Mouse (Mus musculus) liver, postnatal 0 days (tissue): ENCODE measurements around the gene Vwa5b1. TPM values are rescaled to one million over a fixed set of nuclear protein-coding genes. Genes with fewer than 3 reads are reported as not detected.

ENCODE experiments used
- ATAC-seq: fragments of 200-750 bp; cut with Nextera tagmentation; 2 replicates; pipeline ENCODE4 v1.8.0; 2017; ENCODE audit warnings: mild to moderate bottlenecking, moderate library complexity
- DNase-seq: peaks from one replicate; pipeline ENCODE4 v3.0.0-alpha.2; 2016
- H3K27ac ChIP-seq: fragments of 300-500 bp; sonication (generic); 2 replicates; pipeline ENCODE4 v1.5.1; 2014; ENCODE audit warnings: antibody characterized with exemption, moderate library complexity, mild to moderate bottlenecking, low read depth
- H3K27me3 ChIP-seq: fragments of 300-500 bp; sonication (generic); 2 replicates; pipeline ENCODE4 v1.6.1; 2014; ENCODE audit warnings: low read length, control low read depth, mixed read lengths; ENCODE audit not compliant: insufficient read depth
- H3K36me3 ChIP-seq: fragments of 300-500 bp; sonication (generic); replicated peaks from 2 replicates; pipeline ENCODE4 v1.6.1; 2014; ENCODE audit warnings: mild to moderate bottlenecking, control low read depth, low read length, moderate library complexity, mixed read lengths; ENCODE audit not compliant: insufficient read depth
- H3K4me1 ChIP-seq: fragments of 300-500 bp; sonication (generic); 2 replicates; pipeline ENCODE4 v1.6.1; 2014; ENCODE audit warnings: antibody characterized with exemption, mild to moderate bottlenecking, control low read depth; ENCODE audit not compliant: insufficient read depth
- H3K4me2 ChIP-seq: fragments of 300-500 bp; sonication (generic); 2 replicates; pipeline ENCODE4 v1.6.1; 2014; ENCODE audit warnings: low read depth, mild to moderate bottlenecking, low read length, moderate library complexity, mixed read lengths
- H3K4me3 ChIP-seq: fragments of 300-500 bp; sonication (generic); 2 replicates; pipeline ENCODE4 v1.5.1; 2014; ENCODE audit warnings: low read depth, low read length
- H3K9ac ChIP-seq: fragments of 300-500 bp; sonication (generic); replicated peaks from 2 replicates; pipeline ENCODE4 v1.6.1; 2014; ENCODE audit warnings: mild to moderate bottlenecking, moderate library complexity
- H3K9me3 ChIP-seq: fragments of 300-500 bp; sonication (generic); 2 replicates; pipeline ENCODE4 v1.6.1; 2016; ENCODE audit warnings: mild to moderate bottlenecking, control low read depth, low read length, mixed read lengths
- CTCF ChIP-seq: sonication (generic); IDR thresholded peaks from 2 replicates; pipeline ENCODE4 v1.5.1; 2016; ENCODE audit warnings: antibody characterized with exemption, low read depth
- EP300 ChIP-seq: IDR thresholded peaks from 2 replicates; pipeline ENCODE4 v1.6.1; 2016; ENCODE audit warnings: antibody characterized with exemption, low read depth, mild to moderate bottlenecking
- WGBS: fragments of 180-500 bp; shearing (Covaris S2); extraction: QIAGEN DNeasy Blood & Tissue Kit; methylation state at CpG from one replicate; pipeline ENCODE4 v1.1.7; 2014; ENCODE audit not compliant: insufficient replicate concordance; 5-methylcytosine and 5-hydroxymethylcytosine counted together
- polyA plus RNA-seq: library from polyadenylated mRNA; unstranded; fragments of >200 nt; fragmentation: Nextera tagmentation; extraction: Ambion mirVana; gene quantifications from 2 replicates; pipeline ENCODE4 v1.2.1, GENCODE M21; 2015

Vwa5b1 gene
- polyA plus RNA-seq, 1 experiment from 2014 or later: not detected

DNA sequence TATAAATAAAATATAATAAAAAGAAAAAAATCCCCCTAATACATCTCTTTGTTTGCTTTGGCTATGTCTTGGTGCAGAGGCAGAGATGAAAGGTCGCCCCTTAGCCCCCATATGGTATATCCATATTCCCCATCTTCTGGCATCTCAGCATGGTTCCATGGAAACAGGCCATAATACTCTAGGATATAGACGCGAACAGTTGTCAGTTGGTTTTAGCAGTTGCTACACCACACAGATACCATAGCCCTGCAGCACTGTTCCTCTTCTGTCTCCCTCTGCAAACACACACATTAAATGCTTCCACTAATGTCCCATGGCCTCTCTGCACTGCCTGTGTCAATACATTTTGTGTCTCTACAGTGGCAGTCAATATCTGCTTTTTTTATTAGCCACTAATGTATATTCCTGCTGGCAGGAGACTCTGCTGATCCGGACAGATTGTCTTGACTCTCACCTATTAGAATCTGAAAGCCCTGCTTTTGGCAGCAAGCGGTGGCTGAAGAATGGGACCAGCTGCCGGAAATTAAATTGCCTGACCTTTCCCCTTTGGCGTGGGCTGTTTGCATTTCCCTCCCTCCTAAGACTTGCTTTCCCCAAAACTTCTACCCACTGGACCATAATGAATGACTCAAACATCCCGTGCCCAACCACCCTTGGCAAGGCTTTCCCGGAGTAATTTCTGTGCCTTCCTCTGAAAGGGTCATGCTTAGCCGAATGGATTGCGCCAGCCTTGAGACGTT is 39.1 kb downstream of the Vwa5b1 start:
- DNase-seq: no peak
- Histone ChIP-seq H3K4me3 (no peak overlapping the region), H3K27me3 (no peaks in the 10 kb centered on the region), H3K27ac (no peak overlapping the region), H3K9ac (no peak overlapping the region), H3K4me2 (no peak overlapping the region), H3K4me1 (no peaks in the 10 kb centered on the region), H3K9me3 (no peaks in the 10 kb centered on the region), H3K36me3 (no peaks in the 10 kb centered on the region)
- 73% methylated on average over 12 of the region's 12 CpGs for WGBS
- TF ChIP-seq CTCF (no peak), EP300 (no peak)
- ATAC-seq: no peak

DNA sequence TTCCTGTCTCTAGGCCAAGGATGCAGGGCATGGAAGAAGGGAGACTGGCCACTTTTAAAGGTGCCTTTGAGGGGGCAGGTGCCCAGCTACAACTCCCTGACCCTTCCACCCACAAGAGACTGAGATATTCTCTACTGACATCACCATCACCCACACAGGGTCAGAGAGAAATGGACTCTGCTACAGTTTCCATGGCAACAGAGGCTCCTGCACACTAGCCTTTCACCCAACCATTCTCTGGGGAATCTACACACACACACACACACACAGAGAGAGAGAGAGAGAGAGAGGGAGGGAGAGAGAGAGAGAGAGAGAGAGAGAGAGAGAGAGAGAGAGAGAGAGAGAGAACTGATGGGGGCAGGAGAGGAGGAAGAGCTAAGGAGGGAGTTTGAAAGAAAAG is 50.7 kb downstream of the Vwa5b1 start:
- Histone ChIP-seq H3K36me3 (no peaks in the 10 kb centered on the region), H3K27ac (no peak overlapping the region)
- ATAC-seq: no peak

DNA sequence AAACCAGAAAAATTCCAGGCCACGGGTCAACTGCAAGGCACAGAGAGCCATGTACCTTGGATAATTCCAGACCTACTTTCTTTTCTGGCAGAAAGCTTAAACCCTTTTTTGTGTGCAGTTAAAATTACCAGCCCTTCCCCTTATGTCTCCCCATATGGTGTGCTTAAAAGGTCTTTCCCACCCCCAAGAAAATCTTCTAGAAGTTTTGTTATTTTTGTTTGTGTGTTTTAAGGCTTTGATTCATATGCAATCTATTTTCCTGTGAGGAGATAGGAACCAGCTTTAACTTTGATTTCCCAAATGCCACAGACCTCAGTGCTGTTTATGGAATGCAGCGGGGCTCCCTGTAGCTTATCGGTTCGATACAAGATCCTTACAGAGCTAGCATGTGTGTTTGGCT is 53.2 kb downstream of the Vwa5b1 start:
- Histone ChIP-seq H3K4me2 (no peak overlapping the region), H3K4me1 (no peaks in the 10 kb centered on the region), H3K36me3 (no peaks in the 10 kb centered on the region), H3K27me3 (no peaks in the 10 kb centered on the region), H3K4me3 (no peak overlapping the region), H3K9me3 (no peaks in the 10 kb centered on the region), H3K27ac (no peak overlapping the region), H3K9ac (no peak overlapping the region)
- DNase-seq (no peak), ATAC-seq (no peak)
- WGBS: 69% methylated on average over 4 of the region's 4 CpGs
- TF ChIP-seq EP300: no peak
- TF ChIP-seq CTCF: no peak

More for the DNA sequence above, 50.7 kb downstream of the Vwa5b1 start:
- Histone ChIP-seq H3K27me3 (no peaks in the 10 kb centered on the region), H3K4me2 (no peak overlapping the region), H3K9me3 (no peaks in the 10 kb centered on the region), H3K9ac (no peak overlapping the region), H3K4me3 (no peak overlapping the region), H3K4me1 (no peaks in the 10 kb centered on the region)
- no peak for TF ChIP-seq CTCF
- no peak for TF ChIP-seq EP300
- no peak for DNase-seq

DNA sequence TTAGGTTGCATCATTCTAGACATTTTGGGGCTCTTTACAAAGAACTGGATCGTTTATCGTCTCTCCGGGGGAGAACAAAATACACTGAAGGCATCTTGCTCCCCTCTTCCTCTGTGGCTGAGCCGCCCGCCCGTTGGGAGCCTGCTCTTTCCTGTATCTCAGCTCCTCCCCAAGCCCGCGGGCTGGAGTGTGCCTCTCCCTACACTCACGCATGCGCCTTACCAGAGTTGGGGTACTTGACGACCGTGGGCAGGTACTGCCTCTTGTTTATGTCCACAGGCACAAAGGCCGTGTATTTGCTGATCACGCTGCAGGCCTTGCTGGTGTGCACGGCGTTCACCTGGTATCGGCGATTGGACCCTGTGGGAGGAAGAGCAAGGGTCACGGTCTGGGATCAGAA is 57.3 kb downstream of the Vwa5b1 start:
- WGBS: 54% methylated on average over 19 of the region's 19 CpGs
- Histone ChIP-seq H3K36me3 (no peaks in the 10 kb centered on the region), H3K9me3 (no peaks in the 10 kb centered on the region), H3K27ac (no peak overlapping the region), H3K4me3 (no peak overlapping the region), H3K4me2 (no peak overlapping the region), H3K9ac (no peak overlapping the region), H3K27me3 (no peaks in the 10 kb centered on the region), H3K4me1 (no peaks in the 10 kb centered on the region)
- TF ChIP-seq CTCF (no peak), EP300 (no peak)
- DNase-seq (no peak), ATAC-seq (no peak)

DNA sequence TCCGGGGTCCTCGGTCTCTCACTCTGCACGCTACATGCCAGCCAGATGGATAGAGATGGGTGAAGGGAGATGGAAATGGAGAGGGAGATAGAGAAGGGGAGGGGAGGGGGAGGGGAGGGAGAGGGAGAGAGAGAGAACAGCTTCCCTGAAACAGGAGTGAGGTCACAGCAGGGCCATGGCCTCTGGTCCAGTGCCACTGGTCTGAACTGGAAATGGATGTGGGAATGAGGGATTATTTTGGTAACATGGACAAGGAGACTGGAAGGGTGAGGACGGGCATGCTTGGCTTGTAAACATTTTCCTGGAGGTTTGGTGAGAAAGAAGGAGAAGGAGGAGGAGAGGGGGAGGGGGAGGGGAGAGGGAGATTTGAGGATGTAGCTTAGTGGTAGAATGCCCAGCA is 59.0 kb downstream of the Vwa5b1 start:
- Histone ChIP-seq H3K36me3 (no peaks in the 10 kb centered on the region), H3K27ac (no peak overlapping the region), H3K27me3 (no peaks in the 10 kb centered on the region), H3K4me1 (no peaks in the 10 kb centered on the region), H3K9me3 (no peaks in the 10 kb centered on the region), H3K4me2 (no peak overlapping the region), H3K9ac (no peak overlapping the region), H3K4me3 (no peak overlapping the region)
- DNase-seq: no peak
- 70% methylated on average over 4 of the region's 4 CpGs for WGBS
- TF ChIP-seq CTCF (no peak), EP300 (no peak)
- ATAC-seq: no peak

DNA sequence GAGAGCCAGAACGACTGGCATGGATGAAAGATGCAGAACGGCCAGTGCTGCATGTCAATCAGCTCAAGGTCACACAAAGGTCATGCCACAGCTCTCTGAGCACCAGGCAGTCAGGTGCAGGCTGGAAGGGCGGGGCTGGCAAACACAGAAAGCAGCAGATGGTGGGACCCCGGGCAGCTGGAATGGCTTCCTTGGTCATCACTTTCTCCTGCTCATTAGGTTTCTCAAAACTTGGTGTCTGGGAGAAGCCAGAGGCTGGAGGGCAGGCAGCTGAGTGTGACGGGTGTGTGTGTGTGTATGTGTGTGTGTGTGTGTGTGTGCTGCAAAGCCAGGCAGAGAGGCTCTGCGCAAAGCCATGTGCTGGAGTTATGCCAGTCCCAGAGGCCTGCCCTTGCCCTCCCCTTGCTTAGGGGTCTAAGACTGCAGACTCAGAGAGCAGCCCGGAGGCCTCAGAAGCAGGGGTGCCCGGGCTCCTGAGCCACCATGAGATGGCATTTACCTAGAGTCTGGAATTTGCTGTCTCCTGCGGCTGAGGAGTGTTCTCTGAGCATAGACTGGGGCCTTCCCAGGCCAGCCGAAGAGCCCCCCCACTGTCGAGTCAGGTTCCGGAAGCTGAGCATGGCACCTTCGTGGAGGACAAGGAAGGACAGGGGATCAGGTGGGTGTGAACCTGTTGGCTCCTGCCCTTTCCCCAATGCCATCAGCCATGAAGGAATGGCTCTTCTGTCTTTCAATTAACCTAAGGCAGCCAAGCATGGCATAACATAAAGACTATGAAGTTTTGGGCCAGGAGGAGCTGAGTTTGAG is 60.7 kb downstream of the Vwa5b1 start:
- Histone ChIP-seq H3K9ac (no peak overlapping the region), H3K4me2 (no peak overlapping the region), H3K4me3 (no peak overlapping the region), H3K27me3 (no peaks in the 10 kb centered on the region), H3K27ac (no peak overlapping the region), H3K4me1 (no peaks in the 10 kb centered on the region), H3K9me3 (no peaks in the 10 kb centered on the region), H3K36me3 (no peaks in the 10 kb centered on the region)
- 69% methylated on average over 13 of the region's 13 CpGs for WGBS
- DNase-seq: no peak
- no peak for ATAC-seq
- TF ChIP-seq CTCF: no peak
- TF ChIP-seq EP300: no peak
